Mouse (Mus musculus) adrenal gland, postnatal 36 days (tissue): ENCODE data around the gene Ptpn7. TPM values are rescaled to one million over a fixed set of nuclear protein-coding genes. Genes with fewer than 3 reads are reported as not detected.

Source experiments
- DNase-seq, 2 experiments: peaks; one replicate each; pipeline ENCODE4 v3.0.0; 2021; ENCODE audit warnings: mixed read lengths in 1 of 2
- total RNA-seq, 2 experiments: library from RNA; stranded (reverse); gene quantifications; 2 replicates each; pipeline ENCODE4 v1.2.3; 2021

The Ptpn7 gene
- total RNA-seq, 2 experiments from 2014 or later: 0.63 to 1.1 TPM

GRCm38 (mm10) chr1:135128986-135129385 is 3.5 kb upstream of the Ptpn7 start:
- no peak for DNase-seq

GRCm38 (mm10) chr1:135129543-135130183 is 2.8 kb upstream of the Ptpn7 start:
- no peak for DNase-seq

- DNase-seq: no peak
Observed at GRCm38 (mm10) chr1:135130376-135131018, 2.0 kb upstream of the Ptpn7 start.

- DNase-seq: peak; percentile 28 to 60
Observed at GRCm38 (mm10) chr1:135131034-135131433, 1.5 kb upstream of the Ptpn7 start.

- no peak for DNase-seq
Observed at GRCm38 (mm10) chr1:135131560-135131959, 940 bp upstream of the Ptpn7 start.

- DNase-seq: no peak
Observed at GRCm38 (mm10) chr1:135132893-135133369, 431 bp downstream of the Ptpn7 start.

GRCm38 (mm10) chr1:135133678-135134435 is 1.4 kb downstream of the Ptpn7 start:
- no peak for DNase-seq

GRCm38 (mm10) chr1:135135111-135135787 is 2.7 kb downstream of the Ptpn7 start:
- no peak for DNase-seq

GRCm38 (mm10) chr1:135136500-135136899 is 4.0 kb downstream of the Ptpn7 start:
- peak; percentile 58 to 63 for DNase-seq

- DNase-seq: no peak
Observed at GRCm38 (mm10) chr1:135139906-135140305, 7.4 kb downstream of the Ptpn7 start.

GRCm38 (mm10) chr1:135142452-135142851 is 10.0 kb downstream of the Ptpn7 start:
- DNase-seq: no peak

- no peak for DNase-seq
Observed at GRCm38 (mm10) chr1:135143940-135144339, 11.4 kb downstream of the Ptpn7 start.

- DNase-seq: peak; percentile 94 to 95
Observed at GRCm38 (mm10) chr1:135146077-135146945, 13.8 kb downstream of the Ptpn7 start, which contains the start of gene Arl8a. Gene Arl8a (plus strand): TSS chr1:135146824.

GRCm38 (mm10) chr1:135146946-135147701 is 14.6 kb downstream of the Ptpn7 start:
- DNase-seq: peak; percentile 91 to 96

- DNase-seq: no peak
Observed at GRCm38 (mm10) chr1:135147702-135148058, 15.2 kb downstream of the Ptpn7 start.

- DNase-seq: no peak
Observed at GRCm38 (mm10) chr1:135148476-135148875, 16.0 kb downstream of the Ptpn7 start.

- no peak for DNase-seq
Observed at GRCm38 (mm10) chr1:135148996-135149395, 16.5 kb downstream of the Ptpn7 start.

- no peak for DNase-seq
Observed at GRCm38 (mm10) chr1:135154011-135154410, 21.5 kb downstream of the Ptpn7 start.

GRCm38 (mm10) chr1:135154411-135154959 is 22.0 kb downstream of the Ptpn7 start:
- DNase-seq: peak; percentile 64 to 75

GRCm38 (mm10) chr1:135156300-135156699 is 23.8 kb downstream of the Ptpn7 start:
- no peak for DNase-seq
